Mouse (Mus musculus): ENCODE results near the gene Nme7. TPM values are rescaled to one million over a fixed set of nuclear protein-coding genes. Genes with fewer than 3 reads are reported as not detected.

The Nme7 gene
- total RNA-seq, 2 experiments from 2014 or later, result 24.0 to 31.5 TPM

- TF ChIP-seq CTCF (conservative IDR thresholded peaks at IDR 0.05), result no peak
- peak in 1 of 2 experiments; percentile 16 for DNase-seq (ENCODE audit: low spot score in 2 of 2)
- Histone ChIP-seq H3K27ac (peak overlapping the region; percentile 100), H3K4me3 (peak overlapping the region; percentile 94)
Measured at GRCm38 (mm10) chr1:164453146-164453545, 149.2 kb downstream of the Nme7 start.

GRCm38 (mm10) chr1:164453739-164454138 is 149.8 kb downstream of the Nme7 start:
- DNase-seq (ENCODE audit: low spot score in 2 of 2), result peak in 1 of 2 experiments; percentile 19
- H3K27ac ChIP-seq, result peak overlapping the region; percentile 100
- H3K4me3 ChIP-seq, result peak overlapping the region; percentile 94
- no peak for TF ChIP-seq CTCF (conservative IDR thresholded peaks at IDR 0.05)

- Histone ChIP-seq H3K27ac (peak overlapping the region; percentile 100), H3K4me3 (peak overlapping the region; percentile 94)
- no peak for TF ChIP-seq CTCF (conservative IDR thresholded peaks at IDR 0.05)
- peak; percentile 74 to 80 for DNase-seq (ENCODE audit: low spot score in 2 of 2)
Measured at GRCm38 (mm10) chr1:164454747-164455400, 151.0 kb downstream of the Nme7 start.

- Histone ChIP-seq H3K27ac (peak overlapping the region; percentile 100), H3K4me3 (peak overlapping the region; percentile 94)
- TF ChIP-seq CTCF (conservative IDR thresholded peaks at IDR 0.05), result peak; percentile 72
- peak in 1 of 2 experiments; percentile 45 for DNase-seq (ENCODE audit: low spot score in 2 of 2)
Measured at GRCm38 (mm10) chr1:164455614-164456013, 151.7 kb downstream of the Nme7 start.

- TF ChIP-seq CTCF (conservative IDR thresholded peaks at IDR 0.05), result no peak
- H3K4me3 ChIP-seq, result peak overlapping the region; percentile 94
- peak in 1 of 2 experiments; percentile 52 for DNase-seq (ENCODE audit: low spot score in 2 of 2)
- peak overlapping the region; percentile 100 for H3K27ac ChIP-seq
Measured at GRCm38 (mm10) chr1:164456065-164456464, 152.1 kb downstream of the Nme7 start.

GRCm38 (mm10) chr1:164456731-164457130 is 152.8 kb downstream of the Nme7 start:
- H3K4me3 ChIP-seq, result peak overlapping the region; percentile 94
- TF ChIP-seq CTCF (conservative IDR thresholded peaks at IDR 0.05), result no peak
- peak overlapping the region; percentile 100 for H3K27ac ChIP-seq
- peak in 1 of 2 experiments; percentile 39 for DNase-seq (ENCODE audit: low spot score in 2 of 2)

- H3K4me3 ChIP-seq, result peak overlapping the region; percentile 94
- H3K27ac ChIP-seq, result peak overlapping the region; percentile 100
- TF ChIP-seq CTCF (conservative IDR thresholded peaks at IDR 0.05), result no peak
- DNase-seq (ENCODE audit: low spot score in 2 of 2), result peak in 1 of 2 experiments; percentile 69
Measured at GRCm38 (mm10) chr1:164457531-164458244, 153.8 kb downstream of the Nme7 start.

- Histone ChIP-seq H3K27ac (peak within 1 kb of the TSS; percentile 100), H3K4me3 (peak within 1 kb of the TSS; percentile 94)
- peak; percentile 60 for TF ChIP-seq CTCF (conservative IDR thresholded peaks at IDR 0.05)
- DNase-seq (ENCODE audit: low spot score in 2 of 2), result peak; percentile 89 to 90
Measured at GRCm38 (mm10) chr1:164458245-164458613, 154.3 kb downstream of the Nme7 start, which contains the start of gene Atp1b1. Atp1b1 (minus strand) TSS chr1:164458355.

- TF ChIP-seq CTCF (conservative IDR thresholded peaks at IDR 0.05), result no peak
- DNase-seq (ENCODE audit: low spot score in 2 of 2), result peak in 1 of 2 experiments; percentile 34
Measured at GRCm38 (mm10) chr1:164458621-164459051, 154.7 kb downstream of the Nme7 start.

GRCm38 (mm10) chr1:164459127-164459905 is 155.4 kb downstream of the Nme7 start:
- Histone ChIP-seq H3K4me3 (peak overlapping the region; percentile 94), H3K27ac (peak overlapping the region; percentile 100)
- TF ChIP-seq CTCF (conservative IDR thresholded peaks at IDR 0.05), result no peak
- DNase-seq (ENCODE audit: low spot score in 2 of 2), result peak in 1 of 2 experiments; percentile 19

More at GRCm38 (mm10) chr1:164458621-164459051, 154.7 kb downstream of the Nme7 start:
- H3K27ac ChIP-seq, result peak overlapping the region; percentile 100
- peak overlapping the region; percentile 94 for H3K4me3 ChIP-seq

- TF ChIP-seq CTCF (conservative IDR thresholded peaks at IDR 0.05), result no peak
- DNase-seq (ENCODE audit: low spot score in 2 of 2), result peak in 1 of 2 experiments; percentile 13
- Histone ChIP-seq H3K27ac (peak overlapping the region; percentile 88), H3K4me3 (peak overlapping the region; percentile 46)
Measured at GRCm38 (mm10) chr1:164460921-164461697, 157.2 kb downstream of the Nme7 start.

GRCm38 (mm10) chr1:164461726-164462125 is 157.8 kb downstream of the Nme7 start:
- peak overlapping the region; percentile 46 for H3K4me3 ChIP-seq
- H3K27ac ChIP-seq, result peak overlapping the region; percentile 88
- TF ChIP-seq CTCF (conservative IDR thresholded peaks at IDR 0.05), result no peak
- peak; percentile 70 to 86 for DNase-seq (ENCODE audit: low spot score in 2 of 2)

All from layer of hippocampus, adult 2 months (tissue).